Mouse (Mus musculus): Measurements from ENCODE around the gene Khsrp. TPM values are rescaled to one million over a fixed set of nuclear protein-coding genes. Genes with fewer than 3 reads are reported as not detected.

Gene Khsrp
- polyA plus RNA-seq, 1 experiment = 42.5 TPM

DNA sequence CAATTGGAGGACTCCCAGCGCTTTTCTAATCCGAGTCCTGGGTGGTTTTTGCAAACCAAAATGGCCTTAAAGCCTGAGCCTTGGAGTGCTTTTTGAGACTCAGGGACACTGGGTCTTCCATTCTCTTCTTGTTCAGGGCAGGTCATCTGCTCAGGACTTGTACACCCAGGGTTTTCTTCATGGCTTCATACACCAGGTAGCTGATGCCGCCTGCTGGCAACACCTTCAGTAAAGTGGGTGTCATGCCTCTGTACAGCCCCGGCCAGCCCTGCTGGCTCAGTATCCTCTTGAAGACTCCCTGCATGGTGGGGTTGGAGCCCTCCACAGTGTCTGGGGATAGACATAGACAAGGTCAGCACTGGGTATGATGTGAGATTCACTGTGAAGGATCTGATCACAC, 1.5 kb upstream of the Khsrp start:
- H3K79me2 ChIP-seq (ENCODE audit: control insufficient read depth, insufficient read depth) = peaks cover 30% of the 10 kb centered on the region
- peak overlapping the region; percentile 89 for H3K4me2 ChIP-seq (ENCODE audit: low read depth)
- peak overlapping the region; percentile 22 for H3K4me3 ChIP-seq
- H3ac ChIP-seq (ENCODE audit: control insufficient read depth, insufficient read length) = no peak overlapping the region
- peaks cover 6% of the 10 kb centered on the region for H3K27me3 ChIP-seq (ENCODE audit: control insufficient read depth, insufficient read depth, insufficient read length)
- H3K36me3 ChIP-seq (ENCODE audit: control insufficient read depth, insufficient read depth) = peaks cover 4% of the 10 kb centered on the region
- TF ChIP-seq MYOD1 (IDR thresholded peaks at IDR 0.05; ENCODE audit: control insufficient read depth in 1 of 3, insufficient read length in 2 of 3, low read depth in 2 of 3) (no peak), CEBPB (IDR thresholded peaks at IDR 0.05; ENCODE audit: insufficient read depth, poor library complexity, severe bottlenecking) (no peak), REST (IDR thresholded peaks at IDR 0.05; ENCODE audit: insufficient read depth, insufficient read length) (no peak), TCF3 (IDR thresholded peaks at IDR 0.05; ENCODE audit: insufficient read length, low read depth) (no peak), USF1 (IDR thresholded peaks at IDR 0.05; ENCODE audit: low read depth) (no peak), POLR2A (IDR thresholded peaks at IDR 0.05; ENCODE audit: insufficient read length, low read depth) (no peak), SRF (IDR thresholded peaks at IDR 0.05; ENCODE audit: control insufficient read depth, insufficient read length, low read depth) (no peak), MAX (IDR thresholded peaks at IDR 0.05; ENCODE audit: low read depth) (no peak), TCF12 (IDR thresholded peaks at IDR 0.05; ENCODE audit: insufficient read depth, poor library complexity, severe bottlenecking) (no peak), POLR2AphosphoS2 (IDR thresholded peaks at IDR 0.05; ENCODE audit: insufficient read length, low read depth) (no peak), E2F4 (IDR thresholded peaks at IDR 0.05; ENCODE audit: insufficient read depth) (no peak), MYOG (IDR thresholded peaks at IDR 0.05; ENCODE audit: control insufficient read depth in 1 of 3, insufficient read depth in 1 of 3, insufficient read length in 2 of 3, low read depth in 2 of 3) (no peak)

DNA sequence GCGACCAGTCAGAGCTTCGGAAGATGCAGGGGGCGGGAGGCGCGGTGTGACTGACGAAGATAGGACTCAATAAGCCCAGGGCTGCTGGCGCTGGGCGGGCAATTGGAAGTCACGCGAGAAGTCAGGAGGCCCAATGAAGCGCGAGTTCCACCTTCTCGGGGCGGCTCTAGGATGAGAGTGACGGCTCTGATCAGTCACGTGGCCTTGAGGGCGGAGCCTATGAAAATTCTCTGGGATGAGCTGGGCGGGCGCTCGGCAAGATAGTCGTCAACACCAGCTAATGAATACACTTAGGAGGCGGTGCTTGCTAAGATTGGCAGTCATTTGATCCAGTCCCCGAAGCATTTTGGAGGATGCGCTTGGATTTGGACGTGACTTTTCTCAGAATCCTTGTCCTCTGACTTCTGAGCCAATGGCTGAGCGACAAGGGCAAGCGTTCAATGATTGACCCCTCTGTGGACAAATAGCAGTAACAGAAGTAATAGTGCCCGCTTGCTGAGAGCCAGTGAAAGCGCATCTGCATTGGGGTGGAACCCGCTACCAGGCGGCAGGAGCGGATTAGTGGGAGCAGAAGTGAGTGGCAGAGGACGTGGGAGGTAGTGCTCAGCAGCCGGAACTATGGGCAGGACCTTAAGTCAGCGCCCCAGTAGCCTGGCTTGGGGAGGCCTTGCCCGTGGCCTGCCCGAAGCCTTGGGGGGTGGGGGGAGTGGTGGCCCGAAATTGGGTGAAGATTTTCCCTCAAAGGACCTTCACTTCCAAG, 519 bp upstream of the Khsrp start:
- Histone ChIP-seq H3ac (ENCODE audit: control insufficient read depth, insufficient read length) (peak overlapping the region; percentile 63), H3K4me3 (peak overlapping the region; percentile 22), H3K79me2 (ENCODE audit: control insufficient read depth, insufficient read depth) (peaks cover 40% of the 10 kb centered on the region), H3K4me2 (ENCODE audit: low read depth) (peak overlapping the region; percentile 89), H3K36me3 (ENCODE audit: control insufficient read depth, insufficient read depth) (peaks cover 9% of the 10 kb centered on the region), H3K27me3 (ENCODE audit: control insufficient read depth, insufficient read depth, insufficient read length) (no peaks in the 10 kb centered on the region)
- TF ChIP-seq MYOD1 (IDR thresholded peaks at IDR 0.05; ENCODE audit: control insufficient read depth in 1 of 3, insufficient read length in 2 of 3, low read depth in 2 of 3) (peak in 1 of 3 experiments; percentile 13), MYOG (IDR thresholded peaks at IDR 0.05; ENCODE audit: control insufficient read depth in 1 of 3, insufficient read depth in 1 of 3, insufficient read length in 2 of 3, low read depth in 2 of 3) (no peak), REST (IDR thresholded peaks at IDR 0.05; ENCODE audit: insufficient read depth, insufficient read length) (no peak), POLR2A (IDR thresholded peaks at IDR 0.05; ENCODE audit: insufficient read length, low read depth) (peak; percentile 91), USF1 (IDR thresholded peaks at IDR 0.05; ENCODE audit: low read depth) (peak; percentile 98), POLR2AphosphoS2 (IDR thresholded peaks at IDR 0.05; ENCODE audit: insufficient read length, low read depth) (peak; percentile 95), TCF3 (IDR thresholded peaks at IDR 0.05; ENCODE audit: insufficient read length, low read depth) (no peak), E2F4 (IDR thresholded peaks at IDR 0.05; ENCODE audit: insufficient read depth) (no peak), SRF (IDR thresholded peaks at IDR 0.05; ENCODE audit: control insufficient read depth, insufficient read length, low read depth) (peak; percentile 3), CEBPB (IDR thresholded peaks at IDR 0.05; ENCODE audit: insufficient read depth, poor library complexity, severe bottlenecking) (no peak), TCF12 (IDR thresholded peaks at IDR 0.05; ENCODE audit: insufficient read depth, poor library complexity, severe bottlenecking) (no peak), MAX (IDR thresholded peaks at IDR 0.05; ENCODE audit: low read depth) (no peak)

DNA sequence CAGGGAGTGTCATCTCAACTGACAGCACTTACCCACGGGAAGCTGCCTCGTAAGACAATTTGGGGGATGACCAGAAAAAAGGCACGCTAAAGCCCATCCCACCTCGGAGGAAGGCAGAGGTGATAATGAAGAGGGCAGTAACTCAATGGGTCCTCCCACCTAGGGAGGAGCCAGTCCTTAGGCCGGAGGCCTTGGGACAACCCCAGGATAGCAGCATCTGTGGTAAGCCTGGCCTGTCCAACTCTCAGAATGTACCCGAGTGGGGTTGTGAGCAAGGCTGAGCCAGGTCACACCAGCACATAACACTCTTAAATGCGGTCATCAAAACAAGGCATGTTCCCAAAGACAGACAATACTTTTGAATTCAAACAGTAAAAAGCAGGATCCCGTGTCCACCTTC, 1.6 kb downstream of the Khsrp start:
- TF ChIP-seq POLR2A (IDR thresholded peaks at IDR 0.05; ENCODE audit: insufficient read length, low read depth) = peak; percentile 14
- no peak for TF ChIP-seq CEBPB (IDR thresholded peaks at IDR 0.05; ENCODE audit: insufficient read depth, poor library complexity, severe bottlenecking)
- H3K4me3 ChIP-seq = peak overlapping the region; percentile 68
- no peaks in the 10 kb centered on the region for H3K27me3 ChIP-seq (ENCODE audit: control insufficient read depth, insufficient read depth, insufficient read length)

DNA sequence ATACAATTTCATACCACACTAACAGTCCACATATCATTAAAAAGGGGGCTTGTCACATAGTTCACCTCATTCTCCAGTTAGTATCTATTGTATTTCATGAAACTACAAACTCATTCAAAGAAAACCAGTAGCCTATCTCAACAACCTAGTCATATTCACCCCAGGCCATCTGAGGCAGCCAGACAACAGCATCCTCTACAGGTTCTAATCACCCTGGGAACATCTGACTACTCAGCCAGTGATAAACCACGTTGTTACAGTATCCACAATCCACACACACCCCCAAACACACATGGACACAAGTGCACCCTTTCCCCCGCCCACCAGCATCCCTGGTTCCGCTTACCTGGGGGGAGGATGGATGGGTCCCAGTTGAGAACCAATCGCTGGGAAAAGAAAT, 3.9 kb downstream of the Khsrp start:
- Histone ChIP-seq H3K27me3 (ENCODE audit: control insufficient read depth, insufficient read depth, insufficient read length) (no peaks in the 10 kb centered on the region), H3K4me2 (ENCODE audit: low read depth) (no peak overlapping the region), H3K4me3 (no peak overlapping the region), H3K79me2 (ENCODE audit: control insufficient read depth, insufficient read depth) (peaks cover 42% of the 10 kb centered on the region), H3K36me3 (ENCODE audit: control insufficient read depth, insufficient read depth) (peaks cover 20% of the 10 kb centered on the region), H3ac (ENCODE audit: control insufficient read depth, insufficient read length) (no peak overlapping the region)
- no peak for TF ChIP-seq POLR2AphosphoS2 (IDR thresholded peaks at IDR 0.05; ENCODE audit: insufficient read length, low read depth)
- TF ChIP-seq REST (IDR thresholded peaks at IDR 0.05; ENCODE audit: insufficient read depth, insufficient read length) = no peak
- no peak for TF ChIP-seq TCF3 (IDR thresholded peaks at IDR 0.05; ENCODE audit: insufficient read length, low read depth)
- no peak for TF ChIP-seq CEBPB (IDR thresholded peaks at IDR 0.05; ENCODE audit: insufficient read depth, poor library complexity, severe bottlenecking)
- no peak for TF ChIP-seq E2F4 (IDR thresholded peaks at IDR 0.05; ENCODE audit: insufficient read depth)
- TF ChIP-seq MYOG (IDR thresholded peaks at IDR 0.05; ENCODE audit: control insufficient read depth in 1 of 3, insufficient read depth in 1 of 3, insufficient read length in 2 of 3, low read depth in 2 of 3) = no peak
- TF ChIP-seq MAX (IDR thresholded peaks at IDR 0.05; ENCODE audit: low read depth) = no peak
- TF ChIP-seq MYOD1 (IDR thresholded peaks at IDR 0.05; ENCODE audit: control insufficient read depth in 1 of 3, insufficient read length in 2 of 3, low read depth in 2 of 3) = no peak
- TF ChIP-seq SRF (IDR thresholded peaks at IDR 0.05; ENCODE audit: control insufficient read depth, insufficient read length, low read depth) = no peak
- TF ChIP-seq USF1 (IDR thresholded peaks at IDR 0.05; ENCODE audit: low read depth) = no peak
- no peak for TF ChIP-seq TCF12 (IDR thresholded peaks at IDR 0.05; ENCODE audit: insufficient read depth, poor library complexity, severe bottlenecking)
- TF ChIP-seq POLR2A (IDR thresholded peaks at IDR 0.05; ENCODE audit: insufficient read length, low read depth) = no peak

More for the DNA sequence above, 1.6 kb downstream of the Khsrp start:
- H3K79me2 ChIP-seq (ENCODE audit: control insufficient read depth, insufficient read depth) = peaks cover 42% of the 10 kb centered on the region
- peaks cover 20% of the 10 kb centered on the region for H3K36me3 ChIP-seq (ENCODE audit: control insufficient read depth, insufficient read depth)
- no peak overlapping the region for H3ac ChIP-seq (ENCODE audit: control insufficient read depth, insufficient read length)
- H3K4me2 ChIP-seq (ENCODE audit: low read depth) = peak overlapping the region; percentile 95
